Mouse (Mus musculus): Measurements from ENCODE around the gene Gimap8.

- TF ChIP-seq EP300 (IDR thresholded peaks at IDR 0.05; ENCODE audit: low read depth) = no peak
- no peak for TF ChIP-seq CTCF (IDR thresholded peaks at IDR 0.05; ENCODE audit: low read depth)
Measured at GRCm38 (mm10) chr6:48630831-48631230, 16.2 kb upstream of the Gimap8 start.
